ENCODE assay signal across 20 mouse cellular contexts in the genomic region with DNA sequence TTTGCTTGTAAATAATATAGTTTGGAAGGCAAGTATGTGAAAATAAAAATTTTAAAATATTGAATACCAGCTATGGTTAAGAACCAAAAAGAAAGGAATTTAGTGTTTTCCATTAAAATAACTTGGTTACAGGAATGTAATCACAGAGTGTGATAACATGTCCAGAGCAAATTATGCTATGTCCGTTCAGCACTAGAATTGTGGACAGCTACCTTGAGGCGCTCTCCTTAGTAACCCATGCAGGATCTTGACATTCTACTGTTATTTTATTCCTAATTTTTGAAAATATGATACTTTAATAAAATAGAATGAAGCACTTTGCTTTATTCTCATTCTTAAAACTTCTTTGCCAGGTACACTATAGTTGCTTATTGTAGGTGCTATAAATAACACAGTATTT. TPM values are rescaled to one million over a fixed set of nuclear protein-coding genes. Genes with fewer than 3 reads are reported as not detected.
DNase-seq lines count a peak whose midpoint lies in the region; ATAC-seq and TF ChIP-seq lines count a peak whose summit lies in the region.
"Had no signal": no experiment of that assay in that cellular context is flagged by ENCODE, and none has a peak within 500 bp of the region (broad histone marks: within the 10 kb centered on the region; RNA-seq: fewer than 3 reads in every experiment).

No protein-coding gene starts in this region.

- H3K27me3 ChIP-seq in kidney, adult 2 months (replicated peaks; ENCODE audit: control insufficient read depth, insufficient read depth, low read length), result no peaks in the 10 kb centered on the region
- H3K27me3 ChIP-seq in cerebellum, adult 2 months (ENCODE audit: control insufficient read depth, insufficient read depth, low read length), result no peaks in the 10 kb centered on the region
- H3K27me3 ChIP-seq: forebrain, embryonic 15.5 days; limb, embryonic 12.5 days; liver, embryonic 15.5 days had no signal

- TF ChIP-seq POLR2A in kidney, adult 2 months (IDR thresholded peaks at IDR 0.05; ENCODE audit: low read depth, low read length), result no peak
- TF ChIP-seq POLR2A in cerebellum, adult 2 months (IDR thresholded peaks at IDR 0.05; ENCODE audit: borderline replicate concordance, insufficient read depth, low read length), result no peak

- peak; percentile 63 for DNase-seq in embryo, embryonic 10 days (ENCODE audit: low spot score)
- no peak for DNase-seq in embryo, embryonic 9.5 days (ENCODE audit: extremely low spot score)
- peak; percentile 42 to 48 for DNase-seq in kidney, postnatal 4 days
- no peak for DNase-seq in kidney, adult 2 months
- DNase-seq in R1 (ENCODE audit: low read depth, low spot score), result peak; percentile 25
- DNase-seq in forelimb bud, embryonic 11.5 days (ENCODE audit: low read depth, low spot score), result peak; percentile 57
- DNase-seq in cerebellum, adult 2 months, result no peak
- DNase-seq: B cell, adult 2 months; cerebellum, adult 11-12 months; gastrocnemius, postnatal 10 days; lung, postnatal 36 days; right cerebral cortex, postnatal 25 days; thymus, postnatal 36 days had no signal

- TF ChIP-seq CTCF in kidney, adult 2 months (conservative IDR thresholded peaks at IDR 0.05; ENCODE audit: insufficient read depth, insufficient read length, low read depth, low read length), result no peak
- TF ChIP-seq CTCF in cerebellum, adult 2 months (IDR thresholded peaks at IDR 0.05; ENCODE audit: borderline replicate concordance, insufficient read depth, low read depth, low read length), result no peak

- no peak overlapping the region for H3K4me3 ChIP-seq in kidney, adult 2 months (ENCODE audit: insufficient read depth, low read depth, low read length)
- no peak overlapping the region for H3K4me3 ChIP-seq in cerebellum, adult 2 months (replicated peaks; ENCODE audit: insufficient read depth, low read depth, low read length)
- H3K4me3 ChIP-seq: forebrain, embryonic 15.5 days; limb, embryonic 12.5 days; liver, embryonic 15.5 days had no signal

- no peak overlapping the region for H3K27ac ChIP-seq in kidney, adult 2 months (ENCODE audit: insufficient read depth, low read depth, low read length)
- no peak overlapping the region for H3K27ac ChIP-seq in cerebellum, adult 2 months (ENCODE audit: insufficient read depth, low read length)
- H3K27ac ChIP-seq: forebrain, embryonic 15.5 days; limb, embryonic 12.5 days; liver, embryonic 15.5 days had no signal

- 50% methylated on average over 2 of the region's 2 CpGs for WGBS in kidney, adult 2 months
- WGBS in cerebellum, adult 2 months, result 90% methylated on average over 2 of the region's 2 CpGs

- H3K36me3 ChIP-seq in kidney, adult 2 months (ENCODE audit: control insufficient read depth, insufficient read depth, low read length), result no peaks in the 10 kb centered on the region
- H3K36me3 ChIP-seq: forebrain, embryonic 15.5 days; limb, embryonic 12.5 days; liver, embryonic 15.5 days had no signal

- H3K4me1 ChIP-seq in kidney, adult 2 months (ENCODE audit: control insufficient read depth, insufficient read depth, low read length), result no peaks in the 10 kb centered on the region
- H3K4me1 ChIP-seq in cerebellum, adult 2 months (ENCODE audit: control insufficient read depth, insufficient read depth, low read length), result no peaks in the 10 kb centered on the region
- H3K4me1 ChIP-seq: forebrain, embryonic 15.5 days; limb, embryonic 12.5 days; liver, embryonic 15.5 days had no signal

- no peak for ATAC-seq in activated CD4-positive, CD25-positive, alpha-beta regulatory T cell, adult 4 months
- ATAC-seq: forebrain, embryonic 15.5 days; inflammation-experienced regulatory T-cells, adult 6 months had no signal

RNA-seq across cellular contexts. Expression of a gene that starts 7.5 kb away (rescaled TPM):
- polyA plus RNA-seq in kidney, adult 2 months (2012; rRNA removed), result 0.15 and 0.19 TPM in 2 replicates
- polyA plus RNA-seq in activated CD4-positive, CD25-positive, alpha-beta regulatory T cell, adult 4 months (2017; shearing (Covaris generic)), result not detected
- polyA plus RNA-seq in cerebellum, adult 2 months (2012; rRNA removed), result 13.2 and 16.9 TPM in 2 replicates
- polyA plus RNA-seq: inflammation-experienced regulatory T-cells, adult 6 months; large intestine, adult 2 months; testis, adult 2 months had no signal

Comparison
In these comparisons a context has a peak if more than half of its experiments do, and no peak if none do; other contexts are left out.
1. DNase-seq: peak in embryo, embryonic 10 days (single experiment), kidney, postnatal 4 days (2 of 2), R1 (single experiment) and forelimb bud, embryonic 11.5 days (single experiment); none in embryo, embryonic 9.5 days (single experiment), kidney, adult 2 months (single experiment) and cerebellum, adult 2 months (0 of 2).
2. RNA of a gene that starts 7.5 kb away (polyA plus RNA-seq): 13.2 to 16.9 TPM in cerebellum, adult 2 months; 0.15 to 0.19 TPM in kidney, adult 2 months and not detected in activated CD4-positive, CD25-positive, alpha-beta regulatory T cell, adult 4 months; every median in the first group is over 10 times any median in the second.